ENCODE assay signal across 9 mouse cellular contexts in the genomic region with DNA sequence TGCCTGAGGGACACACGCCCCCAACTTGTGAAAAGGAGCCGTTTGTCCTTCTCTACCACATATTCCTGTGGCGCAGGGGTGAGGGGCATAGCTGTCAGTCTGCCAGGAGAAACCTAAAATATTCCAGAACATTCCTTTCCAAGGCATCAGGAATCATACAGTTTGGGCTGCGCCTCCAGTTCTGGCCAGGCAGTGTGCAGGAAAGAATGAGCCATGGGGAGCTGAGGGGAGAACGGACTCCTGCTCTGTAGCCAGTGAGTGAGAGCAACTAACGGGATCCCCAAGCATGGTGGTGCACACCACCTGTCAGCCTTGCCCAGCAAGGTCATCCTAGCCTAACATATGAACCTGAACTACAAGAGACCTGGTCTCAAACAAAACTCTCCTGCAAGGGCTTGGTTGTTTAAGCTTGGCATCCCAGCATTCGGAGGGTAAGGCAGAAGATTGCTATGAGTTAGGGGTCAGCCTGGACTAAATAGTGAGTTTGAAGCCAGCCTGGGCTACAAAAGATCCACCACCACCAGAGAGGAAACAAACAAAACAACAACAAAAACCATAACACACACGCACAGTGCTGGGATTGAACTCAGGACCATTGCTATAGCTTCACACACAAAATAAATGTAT. TPM values are rescaled to one million over a fixed set of nuclear protein-coding genes. Genes with fewer than 3 reads are reported as not detected.
DNase-seq lines count a peak whose midpoint lies in the region; ATAC-seq and TF ChIP-seq lines count a peak whose summit lies in the region.
"Had no signal": no experiment of that assay in that cellular context is flagged by ENCODE, and none has a peak within 500 bp of the region (broad histone marks: within the 10 kb centered on the region; RNA-seq: fewer than 3 reads in every experiment).

No protein-coding gene starts in this region.

- H3K4me3 ChIP-seq in lung, adult 2 months (replicated peaks; ENCODE audit: extremely low read depth, low read depth, low read length): no peak overlapping the region

- 0 out of 2 replicates have a peak, but pooled peaks have one; percentile 7 for ATAC-seq in megakaryocyte progenitor cell, adult 5-6 weeks (replicated peaks; ENCODE audit: poor library complexity)

- peaks cover 6% of the 10 kb centered on the region for H3K4me1 ChIP-seq in lung, adult 2 months (ENCODE audit: control insufficient read depth, insufficient read depth, low read length)

- TF ChIP-seq CTCF in lung, adult 2 months (IDR thresholded peaks at IDR 0.05; ENCODE audit: insufficient read depth, low read length): no peak

- DNase-seq in adrenal gland, adult 2 months: peak; percentile 30
- no peak for DNase-seq in adrenal gland, postnatal 25 days
- peak; percentile 30 for DNase-seq in lung, adult 2 months
- no peak for DNase-seq in lung, adult 18-20 months
- DNase-seq in heart, adult 9 months (ENCODE audit: low spot score in 2 of 2): peak; percentile 37 to 46
- DNase-seq in retina, postnatal 1 day: no peak
- no peak for DNase-seq in left cerebral cortex, adult 9 months (ENCODE audit: low spot score in 2 of 2)
- DNase-seq: cerebellum, adult 9-11 months had no signal

- no peak for TF ChIP-seq POLR2A in lung, adult 2 months (IDR thresholded peaks at IDR 0.05; ENCODE audit: borderline replicate concordance, extremely low read depth, low read depth, low read length)

- whole genome bisulfite sequencing in lung, adult 2 months: 40% methylated on average over 8 of the region's 8 CpGs

RNA-seq across cellular contexts. Expression of a gene that starts 2.0 kb away (rescaled TPM):
- 10 to 100 TPM in 1 of 2 experiments, 1 to 10 TPM in 1; 6.4 to 17.1 TPM for total RNA-seq in adrenal gland, adult 2 months (2021)
- 0.10 and 0.33 TPM in 2 replicates for polyA plus RNA-seq in adrenal gland, adult 2 months (2012; rRNA removed)
- 19.3 and 27.3 TPM in 2 replicates for total RNA-seq in adrenal gland, postnatal 25 days (2021)
- polyA plus RNA-seq in lung, adult 2 months (2012; rRNA removed): 0.53 and 1.8 TPM in 2 replicates
- total RNA-seq in megakaryocyte progenitor cell, adult 5-6 weeks (2015): 58.7 and 76.6 TPM in 2 replicates
- total RNA-seq in megakaryocyte progenitor cell, adult 5-6 weeks (2017): 68.3 and 86.8 TPM in 2 replicates

RNA-seq across cellular contexts. Expression of a gene that starts 15.7 kb away (rescaled TPM):
- total RNA-seq in adrenal gland, adult 2 months (2021): 10 to 100 TPM; 34.4 to 53.0 TPM
- 94.5 and 128 TPM in 2 replicates for polyA plus RNA-seq in adrenal gland, adult 2 months (2012; rRNA removed)
- total RNA-seq in adrenal gland, postnatal 25 days (2021): 37.5 and 38.2 TPM in 2 replicates
- polyA plus RNA-seq in lung, adult 2 months (2012; rRNA removed): 144 and 340 TPM in 2 replicates
- 10.8 and 21.8 TPM in 2 replicates for total RNA-seq in megakaryocyte progenitor cell, adult 5-6 weeks (2015)
- total RNA-seq in megakaryocyte progenitor cell, adult 5-6 weeks (2017): 2.0 and 6.6 TPM in 2 replicates

Comparison
In these comparisons a context has a peak if more than half of its experiments do, and no peak if none do; other contexts are left out.
1. DNase-seq: peak in adrenal gland, adult 2 months (single experiment), lung, adult 2 months (single experiment) and heart, adult 9 months (2 of 2); none in adrenal gland, postnatal 25 days (single experiment), lung, adult 18-20 months (0 of 2), retina, postnatal 1 day (single experiment) and left cerebral cortex, adult 9 months (0 of 2).